Mouse (Mus musculus) erythroblast, embryonic 14.5 days (primary cell): ENCODE measurements around the gene Ercc6l.

Source experiments
- GATA1 ChIP-seq: IDR thresholded peaks from 2 replicates; pipeline ENCODE4 v1.6.1; 2012; ENCODE audit warnings: low read length, inconsistent platforms, mixed read lengths
- TAL1 ChIP-seq: IDR thresholded peaks from 3 replicates; pipeline ENCODE4 v1.6.1; 2012; ENCODE audit warnings: low read length, inconsistent platforms, mixed read lengths

- TF ChIP-seq TAL1 (no peak), GATA1 (no peak)
These were observed 6.2 kb upstream of the Ercc6l start for GRCm38 (mm10) chrX:102163096-102163495.
